Mouse (Mus musculus): Measurements from ENCODE around the gene Ccnd2.

The Ccnd2 gene

GRCm38 (mm10) chr6:127148526-127149302, 3.3 kb downstream of the Ccnd2 start:
- no peak for DNase-seq

GRCm38 (mm10) chr6:127147665-127148064, 4.3 kb downstream of the Ccnd2 start:
- peak; percentile 71 to 80 for DNase-seq

- DNase-seq = no peak
These were observed 5.6 kb downstream of the Ccnd2 start for GRCm38 (mm10) chr6:127146322-127146947.

- no peak for DNase-seq
These were observed 6.4 kb downstream of the Ccnd2 start for GRCm38 (mm10) chr6:127145464-127146190.

DNA sequence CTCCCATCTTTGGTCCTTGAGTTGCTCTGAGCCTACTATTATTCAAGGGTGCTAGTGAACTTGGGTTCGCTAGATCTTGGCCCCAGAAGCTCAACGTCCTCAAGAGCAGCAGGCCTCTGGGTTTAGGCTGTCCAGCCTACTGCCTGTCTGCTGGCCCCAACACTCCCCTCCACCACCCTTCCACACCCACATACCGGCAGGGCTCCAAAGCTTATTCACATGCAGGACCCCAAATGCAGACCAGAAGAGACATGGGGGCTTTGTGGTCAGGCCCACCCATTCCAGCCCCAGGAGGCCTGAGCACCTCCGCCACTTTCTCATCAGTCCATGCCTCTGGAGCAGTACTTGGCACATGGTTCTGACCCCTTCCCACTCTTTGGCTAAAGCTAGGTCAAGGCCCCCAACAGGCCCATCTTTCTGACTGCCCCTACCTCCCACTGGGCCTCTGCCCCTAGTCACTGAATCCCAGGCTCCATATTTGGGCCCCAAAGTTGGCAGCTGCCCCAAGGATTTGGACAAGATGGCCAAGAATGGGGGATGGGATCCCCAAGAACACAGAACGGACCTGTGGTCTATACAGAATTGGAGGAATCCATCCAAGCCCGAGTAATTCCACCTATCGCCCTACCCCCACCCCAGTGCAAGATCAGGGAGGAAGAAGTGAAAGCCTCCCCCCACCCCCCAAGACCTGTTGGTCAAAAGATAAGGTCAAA, 8.3 kb downstream of the Ccnd2 start:
- DNase-seq = no peak

DNA sequence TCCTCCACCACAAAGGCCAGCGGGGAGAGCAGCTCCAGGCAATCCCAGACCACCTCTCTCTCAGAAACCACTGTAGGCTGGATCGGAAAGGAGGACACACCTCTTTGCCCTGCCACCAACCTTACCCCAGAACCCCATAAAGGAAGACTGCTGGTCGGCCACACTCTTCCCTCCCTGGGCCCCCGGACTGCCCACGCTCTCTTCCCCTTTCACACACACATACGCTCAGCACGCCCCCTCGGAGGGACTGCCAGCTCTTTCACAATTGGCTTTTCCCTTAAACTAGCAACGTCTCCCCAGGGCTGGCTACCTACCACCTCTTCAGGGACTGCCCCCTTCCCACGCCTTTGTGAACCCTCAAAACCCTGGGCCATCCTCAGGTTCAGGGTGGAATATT, 8.9 kb downstream of the Ccnd2 start:
- DNase-seq = no peak

DNA sequence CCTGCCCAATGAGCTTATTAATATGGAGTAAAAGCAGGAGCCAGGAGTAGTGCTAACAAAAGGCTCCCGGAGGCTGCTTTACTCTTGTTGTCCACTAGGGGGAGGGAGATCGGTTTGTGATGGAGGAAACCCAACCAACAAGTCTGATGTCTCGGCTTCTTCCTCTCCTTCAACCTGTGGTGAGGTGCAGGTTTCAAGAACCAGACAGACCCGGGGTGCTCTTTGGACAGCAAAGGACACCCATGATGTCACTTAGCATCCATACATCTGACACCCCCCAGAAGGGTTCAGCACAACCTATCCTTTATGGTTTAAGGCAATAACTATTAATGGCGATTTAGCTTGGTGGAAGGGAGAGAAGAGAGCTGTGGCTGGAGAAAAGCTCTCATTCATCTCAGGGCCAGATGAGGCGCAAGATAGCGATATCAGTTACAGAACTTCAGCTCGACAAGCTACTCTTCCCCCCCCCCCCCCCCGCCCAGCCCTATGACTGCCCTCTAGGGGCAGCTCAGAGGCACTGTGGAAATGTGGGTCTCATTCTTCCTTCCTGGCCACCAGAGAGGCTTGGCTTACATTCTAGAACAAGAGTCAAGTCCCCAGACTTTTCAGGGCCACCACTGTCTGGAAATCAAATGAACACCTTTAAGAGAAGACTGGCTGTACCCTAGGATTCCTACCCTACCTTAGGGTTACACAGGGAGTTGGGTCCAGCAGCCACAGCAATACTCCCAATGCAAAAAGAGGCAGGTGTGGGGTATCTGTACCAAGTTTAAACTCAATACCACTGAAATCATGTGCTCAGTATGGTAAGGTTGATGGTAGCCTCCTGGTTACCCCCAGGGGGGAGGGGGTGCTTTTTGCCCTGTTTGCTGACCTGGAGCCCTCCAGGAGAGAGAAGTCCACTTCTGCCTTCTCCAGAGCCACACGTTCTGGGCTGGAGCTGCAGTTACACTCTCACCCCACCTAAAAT, 9.6 kb downstream of the Ccnd2 start:
- peak in 1 of 2 experiments; percentile 41 for DNase-seq

- no peak for DNase-seq
These were observed 13.0 kb downstream of the Ccnd2 start for GRCm38 (mm10) chr6:127138962-127139361.

GRCm38 (mm10) chr6:127133433-127134245, 18.4 kb downstream of the Ccnd2 start:
- DNase-seq = no peak

DNA sequence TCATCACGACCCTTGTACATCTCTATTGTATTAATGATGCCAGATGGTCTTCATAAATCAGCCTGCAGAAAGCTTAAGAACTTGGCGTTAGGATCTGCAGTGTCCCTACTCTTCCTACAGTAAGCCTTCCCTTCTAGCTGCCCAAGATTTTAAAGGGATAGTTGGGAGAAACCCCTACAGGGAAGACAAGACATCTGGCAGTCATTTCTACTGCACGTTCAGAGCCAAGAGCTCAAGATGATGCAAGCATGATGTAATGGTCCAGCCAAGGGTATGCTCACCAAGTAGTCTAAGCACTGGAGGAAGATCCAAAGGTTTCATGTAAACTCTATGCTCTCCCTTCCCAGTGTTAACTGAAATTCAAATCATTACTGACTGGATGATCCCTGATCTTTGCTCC, 19.3 kb downstream of the Ccnd2 start:
- DNase-seq = no peak

- no peak for DNase-seq
These were observed 20.0 kb downstream of the Ccnd2 start for GRCm38 (mm10) chr6:127131946-127132345.

GRCm38 (mm10) chr6:127130377-127130776, 21.6 kb downstream of the Ccnd2 start:
- DNase-seq = no peak

GRCm38 (mm10) chr6:127129659-127130058, 22.3 kb downstream of the Ccnd2 start:
- no peak for DNase-seq

- DNase-seq = no peak
These were observed 28.5 kb downstream of the Ccnd2 start for GRCm38 (mm10) chr6:127123506-127123905.

DNA sequence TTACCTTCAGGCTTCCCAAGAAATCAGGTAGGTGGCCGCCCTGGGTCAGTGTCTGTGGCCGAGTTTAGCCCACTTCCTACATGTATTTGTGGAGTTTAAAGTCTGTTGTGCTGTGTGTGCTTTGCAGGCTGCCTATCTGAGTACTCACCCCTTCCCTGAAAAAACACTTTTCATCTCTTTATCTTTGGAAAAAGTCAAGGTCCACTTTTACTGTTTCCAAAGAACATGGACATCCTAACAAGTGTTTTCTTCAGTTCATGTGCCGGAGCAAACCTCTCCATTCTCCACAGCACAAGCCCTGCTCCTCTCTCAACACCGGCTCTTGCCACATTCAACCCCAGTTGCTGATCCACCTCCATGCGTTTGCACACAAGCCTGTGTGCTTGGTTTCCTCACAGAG, 29.0 kb downstream of the Ccnd2 start:
- no peak for DNase-seq

DNA sequence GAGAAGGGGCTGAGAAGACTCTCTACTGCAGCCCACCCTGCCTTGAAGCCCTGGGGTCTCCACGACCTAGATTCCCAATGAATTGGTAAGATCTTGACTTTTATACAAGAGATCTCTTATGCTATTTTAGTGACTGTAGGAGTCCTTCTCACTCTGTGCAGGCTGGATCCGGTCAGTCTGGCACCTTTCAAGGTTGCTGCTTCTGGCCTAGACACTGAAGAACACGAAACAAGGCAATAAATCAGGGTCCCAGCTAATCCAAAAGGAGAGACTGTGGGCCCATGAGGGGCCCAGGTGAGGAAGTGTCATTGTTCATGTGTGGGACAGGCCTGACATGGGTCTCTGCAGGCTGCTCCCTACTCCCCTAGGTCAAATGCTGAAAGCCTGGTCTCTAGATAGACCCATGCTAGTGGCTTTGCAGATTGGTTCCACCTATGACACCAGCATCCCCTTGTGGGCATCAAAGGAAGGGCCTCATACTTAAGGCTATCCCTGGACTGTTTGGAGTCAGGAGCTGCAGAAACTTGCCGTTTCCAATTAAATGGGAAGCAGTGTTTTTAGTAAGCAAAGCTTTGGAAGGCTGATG, 29.7 kb downstream of the Ccnd2 start:
- DNase-seq = no peak

- no peak for DNase-seq
These were observed 37.1 kb downstream of the Ccnd2 start for GRCm38 (mm10) chr6:127114753-127115456.

- DNase-seq = peak; percentile 91 to 94
These were observed 42.5 kb downstream of the Ccnd2 start, which contains the start of gene Tigar for GRCm38 (mm10) chr6:127109402-127109930. Gene Tigar, minus strand, starts transcription at chr6:127109557.

- no peak for DNase-seq
These were observed 43.5 kb downstream of the Ccnd2 start for GRCm38 (mm10) chr6:127108368-127109060.

Measured in spleen, adult 18-20 months (tissue).